Comparison of ENCODE assay signal across 20 mouse cellular contexts in the genomic region with DNA sequence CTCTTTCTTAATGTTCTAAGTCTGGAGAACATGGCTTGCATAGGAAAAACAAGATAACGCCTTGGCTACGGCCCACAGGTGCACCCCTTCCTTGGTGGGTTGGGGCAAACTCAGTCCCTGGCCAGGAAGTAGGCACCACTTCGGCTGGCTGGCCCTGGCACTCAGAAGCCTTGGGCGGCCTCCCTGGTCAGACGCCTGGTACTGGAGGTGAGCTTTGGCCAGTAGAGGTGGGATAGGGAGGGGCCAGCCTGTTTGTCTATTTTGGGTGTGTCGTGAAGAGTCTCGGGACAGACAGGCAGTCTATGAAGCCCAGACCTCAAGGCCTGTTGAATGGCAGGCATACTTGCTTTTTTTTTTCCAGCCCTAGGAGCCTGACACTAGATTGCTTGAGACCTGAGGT. TPM values are rescaled to one million over a fixed set of nuclear protein-coding genes. Genes with fewer than 3 reads are reported as not detected.
DNase-seq lines count a peak whose midpoint lies in the region; ATAC-seq lines count a peak whose summit lies in the region.
"Had no signal": no experiment of that assay in that cellular context is flagged by ENCODE, and none has a peak within 500 bp of the region (broad histone marks: within the 10 kb centered on the region; RNA-seq: fewer than 3 reads in every experiment).

No protein-coding gene starts in this region.

- peaks cover 7% of the 10 kb centered on the region for H3K4me1 ChIP-seq in kidney, embryonic 15.5 days
- peaks cover 5% of the 10 kb centered on the region; the same call in 1 of the 2 replicates for H3K4me1 ChIP-seq in embryonic facial prominence, embryonic 14.5 days (ENCODE audit: control insufficient read depth, insufficient read depth, low read length)
- peaks cover 15% of the 10 kb centered on the region for H3K4me1 ChIP-seq in intestine, embryonic 16.5 days (ENCODE audit: control insufficient read depth, insufficient read depth, low read length)

- H3K27me3 ChIP-seq in kidney, embryonic 15.5 days = peaks cover 40% of the 10 kb centered on the region
- peaks cover 29% of the 10 kb centered on the region for H3K27me3 ChIP-seq in embryonic facial prominence, embryonic 14.5 days (replicated peaks; ENCODE audit: control insufficient read depth, insufficient read depth, low read length)
- H3K27me3 ChIP-seq in intestine, embryonic 16.5 days (replicated peaks; ENCODE audit: control insufficient read depth, insufficient read depth, low read length) = peaks cover 19% of the 10 kb centered on the region

- no peak overlapping the region for H3K4me3 ChIP-seq in kidney, embryonic 15.5 days (replicated peaks)
- H3K4me3 ChIP-seq in embryonic facial prominence, embryonic 14.5 days (ENCODE audit: low read depth, low read length) = no peak overlapping the region
- no peak overlapping the region for H3K4me3 ChIP-seq in intestine, embryonic 16.5 days (ENCODE audit: low read length)
- H3K4me3 ChIP-seq: neural tube, embryonic 15.5 days had no signal

- WGBS in kidney, embryonic 15.5 days = 91% methylated on average over 7 of the region's 7 CpGs
- WGBS in embryonic facial prominence, embryonic 14.5 days = 80% methylated on average over 7 of the region's 7 CpGs
- 61% methylated on average over 7 of the region's 7 CpGs for WGBS in intestine, embryonic 16.5 days

- no peak overlapping the region for H3K9ac ChIP-seq in kidney, embryonic 15.5 days
- H3K9ac ChIP-seq in embryonic facial prominence, embryonic 14.5 days (ENCODE audit: low read depth, low read length) = no peak overlapping the region
- H3K9ac ChIP-seq in intestine, embryonic 16.5 days (ENCODE audit: low read depth, low read length) = no peak overlapping the region; the same call in 1 of the 2 replicates
- H3K9ac ChIP-seq: hindbrain, embryonic 14.5 days; liver, embryonic 14.5 days; neural tube, embryonic 15.5 days had no signal

- no peaks in the 10 kb centered on the region for H3K36me3 ChIP-seq in kidney, embryonic 15.5 days
- H3K36me3 ChIP-seq in embryonic facial prominence, embryonic 14.5 days (ENCODE audit: control insufficient read depth, insufficient read depth, low read length) = no peaks in the 10 kb centered on the region
- H3K36me3 ChIP-seq in intestine, embryonic 16.5 days (ENCODE audit: control insufficient read depth, insufficient read depth, low read length) = no peaks in the 10 kb centered on the region
- H3K36me3 ChIP-seq: neural tube, embryonic 15.5 days had no signal

- no peak overlapping the region for H3K27ac ChIP-seq in kidney, embryonic 15.5 days
- peak overlapping the region; percentile 48 for H3K27ac ChIP-seq in embryonic facial prominence, embryonic 14.5 days (replicated peaks; ENCODE audit: low read depth, low read length)
- no peak overlapping the region for H3K27ac ChIP-seq in intestine, embryonic 16.5 days (ENCODE audit: low read length)
- H3K27ac ChIP-seq: hindbrain, embryonic 14.5 days; liver, embryonic 14.5 days; neural tube, embryonic 15.5 days had no signal

- H3K4me2 ChIP-seq in kidney, embryonic 15.5 days = no peak overlapping the region
- no peak overlapping the region for H3K4me2 ChIP-seq in embryonic facial prominence, embryonic 14.5 days (ENCODE audit: low read depth, low read length)
- no peak overlapping the region for H3K4me2 ChIP-seq in intestine, embryonic 16.5 days (ENCODE audit: low read depth, low read length)
- H3K4me2 ChIP-seq: hindbrain, embryonic 14.5 days; neural tube, embryonic 15.5 days had no signal

- H3K9me3 ChIP-seq in kidney, embryonic 15.5 days (replicated peaks) = no peaks in the 10 kb centered on the region
- no peaks in the 10 kb centered on the region for H3K9me3 ChIP-seq in embryonic facial prominence, embryonic 14.5 days (ENCODE audit: control insufficient read depth, low read length)
- H3K9me3 ChIP-seq in intestine, embryonic 16.5 days (ENCODE audit: control insufficient read depth, low read length) = no peaks in the 10 kb centered on the region
- H3K9me3 ChIP-seq: neural tube, embryonic 15.5 days had no signal

- no peak for ATAC-seq in kidney, embryonic 15.5 days (replicated peaks; ENCODE audit: low FRiP score)
- no peak for ATAC-seq in embryonic facial prominence, embryonic 14.5 days (ENCODE audit: low read depth)
- peak; percentile 29 for ATAC-seq in intestine, embryonic 16.5 days

- peak; percentile 35 for DNase-seq in gastrocnemius, adult 18-20 months (ENCODE audit: low spot score)
- DNase-seq in gastrocnemius, postnatal 4 days (ENCODE audit: low spot score in 2 of 2) = no peak
- peak; percentile 71 for DNase-seq in kidney, adult 18-20 months
- DNase-seq in embryonic facial prominence, embryonic 14.5 days (ENCODE audit: low spot score) = no peak
- DNase-seq in natural killer cell, adult 2 months (ENCODE audit: low spot score in 2 of 2) = no peak
- DNase-seq in thymus, postnatal 25 days = no peak
- DNase-seq: embryo, embryonic 11 days; spleen, adult 18-20 months; thymus, postnatal 36 days had no signal

RNA-seq across cellular contexts. Expression of a gene that starts 2.5 kb away (rescaled TPM):
- total RNA-seq in gastrocnemius, adult 18-20 months (2021) = not detected
- total RNA-seq in gastrocnemius, postnatal 4 days (2021) = not detected
- 0.40 TPM in 1 of 2 replicates, not detected in the other for polyA plus RNA-seq in kidney, embryonic 15.5 days (2015; fragmentation: Nextera tagmentation; extraction: Ambion mirVana)
- polyA plus RNA-seq in embryonic facial prominence, embryonic 14.5 days (2014; fragmentation: Nextera tagmentation; extraction: Ambion mirVana) = 19.9 and 30.6 TPM in 2 replicates
- not detected in 2 replicates for polyA plus RNA-seq in intestine, embryonic 16.5 days (2015; fragmentation: Nextera tagmentation; extraction: Ambion mirVana)
- total RNA-seq: adrenal gland, postnatal 4 days; granulocyte monocyte progenitor cell, adult 5-6 weeks; megakaryocyte-erythroid progenitor cell, adult 5-6 weeks; MEL; monocyte, adult 5-6 weeks had no signal
- polyA plus RNA-seq: liver, embryonic 14.5 days; stomach, embryonic 16.5 days had no signal

RNA-seq across cellular contexts. Expression of a gene that starts 37.1 kb away (rescaled TPM):
- 10 to 100 TPM; 16.8 to 19.4 TPM for total RNA-seq in gastrocnemius, adult 18-20 months (2021)
- total RNA-seq in gastrocnemius, postnatal 4 days (2021) = 1 to 10 TPM; 3.4 to 3.8 TPM
- polyA plus RNA-seq in kidney, embryonic 15.5 days (2015; fragmentation: Nextera tagmentation; extraction: Ambion mirVana) = 0.29 and 0.41 TPM in 2 replicates
- polyA plus RNA-seq in embryonic facial prominence, embryonic 14.5 days (2014; fragmentation: Nextera tagmentation; extraction: Ambion mirVana) = not detected in 2 replicates
- polyA plus RNA-seq in intestine, embryonic 16.5 days (2015; fragmentation: Nextera tagmentation; extraction: Ambion mirVana) = 4.4 and 4.5 TPM in 2 replicates
- total RNA-seq: granulocyte monocyte progenitor cell, adult 5-6 weeks; megakaryocyte-erythroid progenitor cell, adult 5-6 weeks; MEL; monocyte, adult 5-6 weeks had no signal

Comparison
In these comparisons a context has a peak if more than half of its experiments do, and no peak if none do; other contexts are left out.
1. DNase-seq: peak in gastrocnemius, adult 18-20 months (single experiment) and kidney, adult 18-20 months (single experiment); none in gastrocnemius, postnatal 4 days (0 of 2), embryonic facial prominence, embryonic 14.5 days (single experiment), natural killer cell, adult 2 months (0 of 2) and thymus, postnatal 25 days (single experiment).
2. RNA of a gene that starts 2.5 kb away (polyA plus RNA-seq): 19.9 to 30.6 TPM in embryonic facial prominence, embryonic 14.5 days; not detected in intestine, embryonic 16.5 days and 0.40 TPM in kidney, embryonic 15.5 days; every median in the first group is over 10 times any median in the second.